Mouse (Mus musculus): ENCODE data around the gene Tppp3. TPM values are rescaled to one million over a fixed set of nuclear protein-coding genes. Genes with fewer than 3 reads are reported as not detected.
A peak's percentile ranks its signal among the peaks of the same experiment; 100 is the strongest.

Tppp3 gene
- total and polyA plus RNA-seq, 3 experiments = 0.25 to 0.39 TPM; not detected in 1

DNA sequence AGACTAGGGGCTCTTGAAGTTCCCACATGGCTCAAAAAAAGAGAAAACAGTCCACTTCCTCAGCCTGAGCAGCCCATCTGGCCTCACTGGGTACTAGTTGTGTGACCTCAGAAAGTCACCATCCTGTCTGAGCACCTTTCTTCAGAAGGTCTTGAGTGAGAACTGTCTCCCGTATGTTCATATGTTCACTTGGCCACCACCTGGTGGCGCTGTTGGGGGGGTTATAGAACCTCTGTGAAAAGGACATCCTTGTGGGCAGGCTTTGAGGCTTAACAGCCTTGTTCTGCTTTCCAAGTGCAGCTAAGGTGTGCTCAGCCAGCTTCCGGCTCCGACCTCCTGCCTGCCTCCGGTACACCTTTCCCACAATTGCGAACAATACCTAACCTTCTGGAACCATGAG is 10.1 kb upstream of the Tppp3 start:
- DNase-seq (ENCODE audit: extremely low read depth) = peak; percentile 70
- in situ Hi-C loops (cut with MboI; ENCODE audit: low pct_ligation_motif_present, low pct_unique_long_range_greater_than_20kb, low sequenced_read_pairs) (no loop called here), dilution Hi-C loops (cut with MboI; ENCODE audit: extremely low pct_ligation_motif_present, extremely low pct_unique_long_range_greater_than_20kb, low sequenced_read_pairs) (no loop called here)
- TF ChIP-seq SMC3 (IDR thresholded peaks at IDR 0.05; ENCODE audit: low read depth, low read length) = peak; percentile 64
- peak; percentile 58 for TF ChIP-seq RAD21 (IDR thresholded peaks at IDR 0.05; ENCODE audit: low read depth, low read length)
- TF ChIP-seq CTCF (conservative IDR thresholded peaks at IDR 0.05 in 1 of 2, IDR thresholded peaks at IDR 0.05 in 1 of 2; ENCODE audit: low read depth in 2 of 2, low read length in 2 of 2) = peak; percentile 77 to 81
- no peak for TF ChIP-seq POLR2A (IDR thresholded peaks at IDR 0.05; ENCODE audit: low read depth, low read length)
- no peak for TF ChIP-seq IRF4 (IDR thresholded peaks at IDR 0.05; ENCODE audit: low read depth, low read length)
- no peak overlapping the region for H3K4me2 ChIP-seq (ENCODE audit: insufficient read depth, low read depth, poor library complexity, severe bottlenecking)
- H3K79me2 ChIP-seq (replicated peaks; ENCODE audit: control insufficient read depth, extremely low read depth, insufficient read depth, poor library complexity, severe bottlenecking) = no peaks in the 10 kb centered on the region
- no peak overlapping the region for H3K9ac ChIP-seq (ENCODE audit: insufficient read depth, low read depth)
- H3K36me3 ChIP-seq (replicated peaks in 1 of 2; ENCODE audit: control insufficient read depth in 1 of 2, insufficient read depth in 1 of 2, low read length in 1 of 2) = peaks cover 0 to 14% of the 10 kb centered on the region in 2 experiments
- H3K4me1 ChIP-seq (ENCODE audit: control insufficient read depth in 1 of 2, insufficient read depth in 2 of 2) = 0 out of 4 replicates have a peak, but pooled peaks cover 0 to 3% of the 10 kb centered on the region in 2 experiments
- H3K27ac ChIP-seq (ENCODE audit: insufficient read depth, low read depth) = no peak overlapping the region
- H3K27me3 ChIP-seq (replicated peaks) = no peaks in the 10 kb centered on the region
- H3K9me3 ChIP-seq (replicated peaks; ENCODE audit: low read length) = no peaks in the 10 kb centered on the region
- no peak overlapping the region for H3K4me3 ChIP-seq (replicated peaks in 1 of 3; ENCODE audit: low read depth in 2 of 3, low read length in 2 of 3, poor library complexity in 1 of 3)

DNA sequence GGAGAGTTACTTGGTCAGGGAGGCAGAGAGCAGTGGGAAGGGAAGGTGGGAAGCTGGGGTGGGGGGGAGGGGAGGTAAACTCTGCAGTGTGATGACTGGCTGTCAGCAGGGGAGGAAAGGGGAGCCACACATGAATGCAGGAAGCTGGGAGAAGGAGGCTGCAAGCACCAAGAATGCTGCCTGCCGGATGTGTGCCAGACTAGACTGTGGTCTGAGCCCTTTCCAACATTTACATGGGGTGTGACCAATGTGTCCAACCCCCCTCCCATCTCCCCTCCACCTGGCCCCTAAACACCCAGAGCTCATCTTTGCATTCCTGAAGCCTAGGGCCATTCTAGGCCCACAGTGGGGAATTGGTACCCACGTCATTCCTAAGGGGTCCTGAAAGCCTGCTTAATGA is 9.7 kb upstream of the Tppp3 start:
- Histone ChIP-seq H3K4me3 (replicated peaks in 1 of 3; ENCODE audit: low read depth in 2 of 3, low read length in 2 of 3, poor library complexity in 1 of 3) (no peak overlapping the region), H3K4me1 (ENCODE audit: control insufficient read depth in 1 of 2, insufficient read depth in 2 of 2) (0 out of 4 replicates have a peak, but pooled peaks cover 0 to 3% of the 10 kb centered on the region in 2 experiments), H3K27me3 (replicated peaks) (no peaks in the 10 kb centered on the region), H3K4me2 (ENCODE audit: insufficient read depth, low read depth, poor library complexity, severe bottlenecking) (no peak overlapping the region), H3K79me2 (replicated peaks; ENCODE audit: control insufficient read depth, extremely low read depth, insufficient read depth, poor library complexity, severe bottlenecking) (no peaks in the 10 kb centered on the region), H3K9ac (ENCODE audit: insufficient read depth, low read depth) (no peak overlapping the region), H3K27ac (ENCODE audit: insufficient read depth, low read depth) (no peak overlapping the region), H3K9me3 (replicated peaks; ENCODE audit: low read length) (no peaks in the 10 kb centered on the region), H3K36me3 (replicated peaks in 1 of 2; ENCODE audit: control insufficient read depth in 1 of 2, insufficient read depth in 1 of 2, low read length in 1 of 2) (peaks cover 0 to 18% of the 10 kb centered on the region in 2 experiments)
- in situ Hi-C loops (cut with MboI; ENCODE audit: low pct_ligation_motif_present, low pct_unique_long_range_greater_than_20kb, low sequenced_read_pairs) = no loop called here
- dilution Hi-C loops (cut with MboI; ENCODE audit: extremely low pct_ligation_motif_present, extremely low pct_unique_long_range_greater_than_20kb, low sequenced_read_pairs) = no loop called here
- TF ChIP-seq UBTF (IDR thresholded peaks at IDR 0.05; ENCODE audit: low read depth, low read length) = no peak
- no peak for TF ChIP-seq ZC3H11A (IDR thresholded peaks at IDR 0.05; ENCODE audit: low read depth, low read length)
- no peak for TF ChIP-seq RAD21 (IDR thresholded peaks at IDR 0.05; ENCODE audit: low read depth, low read length)
- no peak for TF ChIP-seq POLR2A (IDR thresholded peaks at IDR 0.05; ENCODE audit: low read depth, low read length)
- TF ChIP-seq MAFK (IDR thresholded peaks at IDR 0.05; ENCODE audit: insufficient replicate concordance, low read length) = no peak
- TF ChIP-seq ETS1 (conservative IDR thresholded peaks at IDR 0.05; ENCODE audit: low read depth, low read length) = no peak
- TF ChIP-seq E2F4 (IDR thresholded peaks at IDR 0.05; ENCODE audit: insufficient replicate concordance, low read depth, low read length) = no peak
- no peak for TF ChIP-seq USF2 (conservative IDR thresholded peaks at IDR 0.05; ENCODE audit: low read depth, low read length)
- TF ChIP-seq TCF12 (IDR thresholded peaks at IDR 0.05; ENCODE audit: low read depth, low read length) = no peak
- no peak for TF ChIP-seq ZKSCAN1 (IDR thresholded peaks at IDR 0.05; ENCODE audit: borderline replicate concordance, low read depth, low read length)
- TF ChIP-seq IRF4 (IDR thresholded peaks at IDR 0.05; ENCODE audit: low read depth, low read length) = no peak
- TF ChIP-seq MYC (IDR thresholded peaks at IDR 0.05; ENCODE audit: low read depth, low read length) = no peak
- TF ChIP-seq CTCF (conservative IDR thresholded peaks at IDR 0.05 in 1 of 2, IDR thresholded peaks at IDR 0.05 in 1 of 2; ENCODE audit: low read depth in 2 of 2, low read length in 2 of 2) = no peak
- TF ChIP-seq NRF1 (IDR thresholded peaks at IDR 0.05; ENCODE audit: low read depth, low read length) = no peak
- no peak for TF ChIP-seq JUN (IDR thresholded peaks at IDR 0.05; ENCODE audit: insufficient read depth, low read depth, low read length)
- no peak for TF ChIP-seq CHD2 (IDR thresholded peaks at IDR 0.05; ENCODE audit: low read length)
- DNase-seq (ENCODE audit: extremely low read depth) = no peak
